Mouse (Mus musculus) T-helper 2 cell (primary cell): Measurements from ENCODE around the gene Pebp1.

Experiments used
- in situ Hi-C: fragments of 300-600 bp; cut with MboI, MseI; formaldehyde crosslinking; loops from one replicate; pipeline ENCODE4 v1.15.1; 2025; ENCODE audit warnings: high pct_unique_total_duplicates

Gene Pebp1

GRCm38 (mm10) chr5:117286286-117286685 is 1.1 kb downstream of the Pebp1 start:
- in situ Hi-C loops, result loop anchor here (10.0 kb wide), 1 partner anchor 161 kb away; the partner anchor contains the start of gene Taok3

DNA sequence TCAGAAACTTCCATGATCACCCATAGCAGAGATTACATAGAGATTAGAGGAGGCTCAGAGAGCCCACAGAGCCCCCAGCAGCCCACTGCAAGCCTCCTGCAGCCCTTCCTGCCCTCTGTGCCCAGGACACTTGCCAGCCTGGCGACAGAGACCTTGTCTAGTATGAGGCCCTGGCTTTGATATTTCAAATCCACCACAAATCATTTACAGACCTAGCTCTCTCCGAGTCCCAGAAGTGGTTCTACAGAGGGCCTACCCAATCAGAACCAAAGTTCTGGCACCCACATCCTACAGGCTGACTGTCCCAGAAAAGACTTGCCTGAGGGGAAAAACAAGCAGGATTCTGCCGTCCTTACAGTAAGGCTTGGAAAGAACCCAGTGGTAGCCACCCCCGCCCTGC is 2.2 kb downstream of the Pebp1 start:
- in situ Hi-C loops, result loop anchor here (10.0 kb wide), 1 partner anchor 160 kb away; the partner anchor contains the start of gene Taok3

DNA sequence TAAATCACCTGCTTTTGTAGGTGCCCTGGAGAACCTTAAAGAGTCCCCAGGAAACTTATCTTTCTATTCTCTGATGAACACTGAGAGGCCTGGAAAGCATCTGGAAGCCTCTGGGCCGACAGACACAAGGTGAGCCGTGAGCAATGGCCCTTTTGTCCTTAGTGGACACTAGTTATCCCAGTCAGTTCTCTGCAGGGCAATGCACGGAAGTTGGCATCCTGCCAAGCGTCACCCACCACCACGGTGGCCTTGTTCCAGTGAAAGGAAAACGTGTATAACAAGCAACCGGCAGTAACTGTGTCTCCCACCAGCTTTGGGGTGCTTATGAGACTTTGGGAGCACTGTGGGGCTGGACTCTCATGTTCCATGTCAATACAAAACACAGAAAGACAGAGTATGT is 2.7 kb downstream of the Pebp1 start:
- in situ Hi-C loops, result loop anchor here (10.0 kb wide), 1 partner anchor 160 kb away; the partner anchor contains the start of gene Taok3

DNA sequence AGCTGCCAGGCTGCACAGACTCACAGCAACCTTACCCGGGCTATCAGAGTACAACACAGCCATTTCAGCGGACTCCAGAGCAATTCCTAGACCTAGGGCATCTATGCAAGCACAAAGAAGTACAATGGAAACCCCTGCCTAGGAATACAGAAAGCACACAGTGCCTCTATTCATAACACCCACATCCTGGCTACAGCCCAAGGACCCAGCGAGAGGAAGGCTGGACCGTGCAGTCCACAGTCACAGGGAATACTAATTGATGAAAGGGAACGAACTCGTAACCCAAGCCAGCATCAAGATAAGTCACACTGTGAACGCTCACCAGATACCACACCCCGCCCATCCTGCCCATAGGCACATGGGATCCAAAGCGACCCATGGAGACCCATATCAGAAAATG is 3.4 kb downstream of the Pebp1 start:
- in situ Hi-C loops, result loop anchor here (10.0 kb wide), 1 partner anchor 159 kb away; the partner anchor contains the start of gene Taok3

GRCm38 (mm10) chr5:117282360-117282759 is 5.1 kb downstream of the Pebp1 start:
- in situ Hi-C loops, result loop anchor here (10.0 kb wide), 1 partner anchor 158 kb away; the partner anchor contains the start of gene Taok3

GRCm38 (mm10) chr5:117281536-117281935 is 5.9 kb downstream of the Pebp1 start:
- in situ Hi-C loops, result loop anchor here (10.0 kb wide), 1 partner anchor 157 kb away; the partner anchor contains the start of gene Taok3

DNA sequence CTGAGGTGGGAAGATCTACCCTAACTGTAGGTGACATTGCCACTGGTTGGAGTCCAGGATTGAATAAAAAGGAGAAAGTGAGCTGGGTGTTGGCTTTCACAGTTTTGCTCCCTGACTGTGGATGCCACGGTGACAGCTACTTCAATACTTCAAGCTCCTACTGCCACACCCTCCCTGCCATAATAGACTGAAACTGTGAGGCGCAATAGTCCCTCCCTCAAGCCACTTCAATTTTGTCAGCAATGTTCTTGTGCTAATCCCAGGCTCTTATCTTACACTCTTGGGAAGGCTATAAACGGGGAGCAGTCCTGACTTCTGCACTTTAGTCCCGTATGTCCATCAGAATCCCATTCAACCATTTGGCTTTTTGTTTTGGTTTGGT is 7.8 kb downstream of the Pebp1 start:
- in situ Hi-C loops, result loop anchor here (10.0 kb wide), 1 partner anchor 155 kb away; the partner anchor contains the start of gene Taok3

- in situ Hi-C loops, result no loop called here
Observed at GRCm38 (mm10) chr5:117278809-117279668, 8.4 kb downstream of the Pebp1 start.

DNA sequence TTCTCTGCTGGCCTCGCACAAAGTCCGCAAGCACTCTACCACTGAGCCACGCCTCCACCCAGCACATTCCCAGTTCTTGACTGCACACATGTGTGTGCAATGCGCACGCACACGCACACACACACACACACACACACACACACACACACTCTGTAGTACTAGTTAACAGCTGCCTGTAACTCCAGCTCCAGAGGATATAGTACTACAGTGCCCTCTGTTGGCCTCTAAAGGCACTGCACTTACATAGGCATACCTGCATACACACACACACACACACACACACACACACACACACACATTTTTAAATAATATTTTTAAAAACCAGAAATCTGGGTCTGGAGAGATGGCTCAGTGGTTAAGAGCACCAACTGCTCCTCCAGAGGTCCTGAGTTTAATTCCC is 9.6 kb downstream of the Pebp1 start:
- in situ Hi-C loops, result no loop called here

DNA sequence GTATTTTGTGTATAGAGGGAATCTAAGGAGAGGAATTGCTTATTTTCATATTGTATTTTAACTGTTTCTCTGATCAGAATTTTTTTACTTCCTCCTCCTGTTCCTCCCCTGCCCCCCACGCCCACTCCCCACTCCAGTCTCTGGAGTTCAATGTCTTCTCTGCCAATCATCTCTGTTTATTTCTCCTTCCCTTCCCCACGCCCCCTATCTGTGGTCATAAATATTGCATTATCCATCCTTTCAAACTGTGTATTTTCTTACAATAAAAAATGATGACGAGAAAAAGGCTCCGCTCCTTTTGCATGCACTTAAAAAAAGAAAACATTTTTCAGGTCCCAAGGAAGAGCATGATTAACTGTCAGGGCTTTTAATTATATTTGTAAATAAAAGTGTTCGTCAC is 12.6 kb downstream of the Pebp1 start:
- in situ Hi-C loops, result no loop called here

DNA sequence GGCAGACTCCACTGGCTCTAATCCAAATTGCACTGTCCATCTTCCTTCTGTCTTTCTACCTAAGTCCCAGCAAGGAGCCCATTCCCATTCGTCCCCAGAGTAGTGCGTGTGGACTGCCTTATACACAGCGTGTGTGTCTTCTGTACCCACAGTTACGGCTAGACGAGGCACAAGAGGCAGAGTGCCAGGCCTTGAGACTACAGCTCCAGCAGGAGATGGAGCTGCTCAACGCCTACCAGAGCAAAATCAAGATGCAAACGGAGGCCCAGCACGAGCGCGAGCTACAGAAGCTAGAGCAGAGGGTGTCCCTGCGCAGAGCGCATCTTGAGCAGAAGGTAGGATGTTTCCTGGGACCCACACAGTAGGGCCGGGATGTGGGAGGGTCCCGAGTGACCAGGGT is 15.5 kb downstream of the Pebp1 start:
- in situ Hi-C loops, result no loop called here

GRCm38 (mm10) chr5:117269395-117269794 is 18.0 kb downstream of the Pebp1 start:
- in situ Hi-C loops, result no loop called here

- in situ Hi-C loops, result no loop called here
Observed at GRCm38 (mm10) chr5:117268749-117269148, 18.7 kb downstream of the Pebp1 start.

- in situ Hi-C loops, result no loop called here
Observed at GRCm38 (mm10) chr5:117267913-117268312, 19.5 kb downstream of the Pebp1 start.

DNA sequence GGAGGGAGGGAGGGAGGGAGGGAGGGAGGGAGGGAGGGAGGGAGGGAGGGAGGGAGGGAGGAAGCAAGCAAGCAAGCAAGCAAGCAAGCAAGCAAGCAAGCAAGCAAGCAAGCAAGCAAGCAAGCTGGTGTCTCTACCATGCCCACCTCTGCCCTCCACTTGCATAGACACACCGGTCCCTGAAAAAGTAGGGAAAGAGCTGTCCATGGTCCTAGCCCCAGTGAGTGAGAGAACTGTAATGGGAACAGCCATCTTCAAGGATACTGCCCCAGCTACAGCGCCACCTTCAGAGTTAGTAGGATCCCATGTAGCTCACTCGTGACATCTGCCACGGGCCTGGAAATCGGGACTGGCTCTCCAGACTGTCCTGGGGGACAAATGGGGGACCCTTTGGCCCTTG is 22.7 kb downstream of the Pebp1 start:
- in situ Hi-C loops, result no loop called here

DNA sequence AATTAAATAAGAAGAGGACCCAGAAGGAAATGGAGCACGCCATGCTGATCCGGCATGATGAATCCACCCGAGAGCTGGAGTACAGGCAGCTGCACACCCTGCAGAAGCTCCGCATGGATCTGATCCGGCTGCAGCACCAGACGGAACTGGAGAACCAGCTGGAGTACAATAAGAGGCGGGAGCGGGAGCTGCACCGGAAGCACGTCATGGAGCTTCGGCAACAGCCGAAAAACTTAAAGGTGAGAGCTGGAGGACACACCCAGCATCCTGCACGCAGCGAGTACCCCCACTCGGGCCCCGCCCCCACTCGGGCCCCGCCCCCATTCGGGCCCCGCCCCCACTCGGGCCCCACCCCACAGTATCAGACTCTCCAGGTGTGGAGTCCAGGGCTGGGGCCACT is 23.9 kb downstream of the Pebp1 start:
- in situ Hi-C loops, result no loop called here

DNA sequence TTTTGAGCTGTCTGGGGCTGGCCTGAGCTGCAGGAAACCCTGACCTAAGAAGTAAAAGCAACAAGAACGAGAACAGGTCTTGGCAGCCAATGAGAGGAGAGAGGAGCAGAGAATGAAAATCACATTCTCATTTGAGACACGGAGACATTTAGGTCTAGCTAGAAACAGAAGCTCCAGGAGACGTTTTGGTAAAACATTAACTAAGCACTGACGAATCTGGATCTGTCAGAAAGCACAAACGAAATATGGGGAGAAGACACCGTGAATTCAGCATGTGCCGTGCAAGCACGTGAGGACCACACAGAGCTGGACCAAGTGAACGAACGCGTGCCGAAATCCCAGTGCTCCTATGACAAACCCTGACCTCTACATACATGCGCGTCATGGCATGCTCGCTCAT is 29.1 kb downstream of the Pebp1 start:
- in situ Hi-C loops, result no loop called here

DNA sequence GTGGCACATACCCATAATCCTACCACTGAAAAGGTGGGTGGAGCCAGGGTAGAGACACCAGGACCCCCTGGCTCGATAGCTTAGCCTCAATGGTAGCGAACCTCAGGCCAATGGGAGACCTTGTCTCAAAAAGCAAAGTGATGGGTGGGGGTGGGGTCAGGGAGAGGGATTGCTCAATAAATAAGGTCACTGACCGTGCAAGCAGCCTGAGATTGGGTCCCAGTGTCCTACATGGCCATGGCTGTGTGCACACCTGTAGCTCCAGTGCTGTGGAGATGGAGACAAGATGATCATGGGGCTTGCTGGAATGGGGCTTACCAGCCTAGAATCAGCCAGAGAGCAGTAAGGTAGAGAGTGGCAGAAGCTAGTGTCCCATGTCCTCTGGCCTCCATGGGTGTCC is 35.7 kb downstream of the Pebp1 start:
- in situ Hi-C loops, result no loop called here

- in situ Hi-C loops, result no loop called here
Observed at GRCm38 (mm10) chr5:117250796-117251195, 36.6 kb downstream of the Pebp1 start.

GRCm38 (mm10) chr5:117248351-117248750 is 39.1 kb downstream of the Pebp1 start:
- in situ Hi-C loops, result no loop called here

DNA sequence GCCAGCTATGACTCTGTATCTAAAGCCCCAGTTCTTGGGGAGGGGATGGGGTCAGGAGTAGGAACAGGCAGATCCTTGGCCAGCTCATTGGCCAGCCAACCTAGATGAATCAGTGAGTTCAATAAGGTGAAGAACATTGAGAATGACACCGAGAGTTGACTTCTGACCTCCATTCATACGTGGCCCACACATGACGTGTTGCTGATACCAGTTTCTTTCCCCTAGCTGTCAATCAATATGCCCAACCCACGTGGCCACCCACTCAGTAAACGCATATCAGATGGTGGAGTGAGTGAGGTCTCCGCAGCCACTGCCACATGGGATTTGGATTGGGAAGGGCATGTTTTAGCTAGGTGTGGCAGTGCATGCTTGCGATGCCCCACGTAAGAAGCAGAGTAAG is 42.3 kb downstream of the Pebp1 start:
- in situ Hi-C loops, result no loop called here

- in situ Hi-C loops, result no loop called here
Observed at GRCm38 (mm10) chr5:117242671-117243478, 44.5 kb downstream of the Pebp1 start.
